Mouse (Mus musculus): ENCODE data around the gene Ifnar1.

Gene Ifnar1

GRCm38 (mm10) chr16:91538513-91538912 is 53.5 kb downstream of the Ifnar1 start:
- DNase-seq (ENCODE audit: low spot score in 2 of 2) = no peak

GRCm38 (mm10) chr16:91541573-91542081 is 56.6 kb downstream of the Ifnar1 start:
- no peak for DNase-seq (ENCODE audit: low spot score in 2 of 2)

GRCm38 (mm10) chr16:91543619-91544018 is 58.6 kb downstream of the Ifnar1 start:
- DNase-seq (ENCODE audit: low spot score in 2 of 2) = no peak

GRCm38 (mm10) chr16:91545597-91546281 is 60.7 kb downstream of the Ifnar1 start:
- DNase-seq (ENCODE audit: low spot score in 2 of 2) = no peak

GRCm38 (mm10) chr16:91546391-91546835 is 61.4 kb downstream of the Ifnar1 start:
- DNase-seq (ENCODE audit: low spot score in 2 of 2) = no peak

- DNase-seq (ENCODE audit: low spot score in 2 of 2) = peak in 1 of 2 experiments; percentile 44
Observed at GRCm38 (mm10) chr16:91546836-91547741, 62.1 kb downstream of the Ifnar1 start, which contains the start of gene Ifngr2. Ifngr2 (plus strand) TSS chr16:91547072.

- DNase-seq (ENCODE audit: low spot score in 2 of 2) = no peak
Observed at GRCm38 (mm10) chr16:91547974-91548373, 62.9 kb downstream of the Ifnar1 start.

- no peak for DNase-seq (ENCODE audit: low spot score in 2 of 2)
Observed at GRCm38 (mm10) chr16:91548586-91548985, 63.5 kb downstream of the Ifnar1 start.

- DNase-seq (ENCODE audit: low spot score in 2 of 2) = no peak
Observed at GRCm38 (mm10) chr16:91548996-91549395, 64.0 kb downstream of the Ifnar1 start.

GRCm38 (mm10) chr16:91549616-91550015 is 64.6 kb downstream of the Ifnar1 start:
- no peak for DNase-seq (ENCODE audit: low spot score in 2 of 2)

- DNase-seq (ENCODE audit: low spot score in 2 of 2) = no peak
Observed at GRCm38 (mm10) chr16:91551081-91551524, 66.1 kb downstream of the Ifnar1 start.

GRCm38 (mm10) chr16:91552072-91552471 is 67.0 kb downstream of the Ifnar1 start:
- no peak for DNase-seq (ENCODE audit: low spot score in 2 of 2)

- no peak for DNase-seq (ENCODE audit: low spot score in 2 of 2)
Observed at GRCm38 (mm10) chr16:91553625-91554024, 68.6 kb downstream of the Ifnar1 start.

GRCm38 (mm10) chr16:91555017-91555605 is 70.1 kb downstream of the Ifnar1 start:
- no peak for DNase-seq (ENCODE audit: low spot score in 2 of 2)

GRCm38 (mm10) chr16:91556659-91557058 is 71.6 kb downstream of the Ifnar1 start:
- no peak for DNase-seq (ENCODE audit: low spot score in 2 of 2)
